Mouse (Mus musculus): ENCODE data around the gene Chek2.

GRCm38 (mm10) chr5:110908879-110909278 is 69.1 kb downstream of the Chek2 start:
- TF ChIP-seq CTCF (IDR thresholded peaks at IDR 0.05; ENCODE audit: control insufficient read depth, insufficient read depth, low read length) (no peak), POLR2A (IDR thresholded peaks at IDR 0.05; ENCODE audit: borderline replicate concordance, control insufficient read depth, low read depth, low read length) (no peak)
